Mouse (Mus musculus) liver, adult 2 months (tissue): ENCODE results near the gene Ipcef1.

Source experiments
- CTCF ChIP-seq: fragments of 200-500 bp; IDR thresholded peaks from 2 replicates; pipeline ENCODE4 v1.5.1; 2011; ENCODE audit warnings: low read depth, low read length, control low read depth
- POLR2A ChIP-seq: fragments of 200-500 bp; IDR thresholded peaks from 2 replicates; pipeline ENCODE4 v1.6.1; 2011; ENCODE audit warnings: low read length, control low read depth; ENCODE audit not compliant: insufficient read depth; ENCODE audit errors: extremely low read depth

GRCm38 (mm10) chr10:6846283-6846682, 206.0 kb downstream of the Ipcef1 start:
- TF ChIP-seq CTCF (no peak), POLR2A (no peak)
